Mouse (Mus musculus): ENCODE data around the gene Slc8b1. TPM values are rescaled to one million over a fixed set of nuclear protein-coding genes. Genes with fewer than 3 reads are reported as not detected.

Slc8b1 gene
- polyA plus RNA-seq, 1 experiment from 2014 or later: 2.3 TPM

- Histone ChIP-seq H3K4me1 (ENCODE audit: control insufficient read depth, insufficient read depth, low read depth, low read length) (peaks cover 11% of the 10 kb centered on the region), H3K36me3 (ENCODE audit: control insufficient read depth, insufficient read depth, low read length) (no peaks in the 10 kb centered on the region), H3K9ac (ENCODE audit: low read depth, low read length) (no peak overlapping the region), H3K4me3 (ENCODE audit: low read length) (no peak overlapping the region), H3K27ac (ENCODE audit: low read depth, low read length) (no peak overlapping the region), H3K9me3 (ENCODE audit: control insufficient read depth, low read length) (no peaks in the 10 kb centered on the region), H3K4me2 (ENCODE audit: low read length) (no peak overlapping the region), H3K27me3 (replicated peaks; ENCODE audit: control insufficient read depth, insufficient read depth, low read length) (no peaks in the 10 kb centered on the region)
- ATAC-seq: no peak
- WGBS: 84% methylated on average over 9 of the region's 9 CpGs
Measured at GRCm38 (mm10) chr5:120514031-120514677, 3.2 kb downstream of the Slc8b1 start.

GRCm38 (mm10) chr5:120514754-120515153 is 3.8 kb downstream of the Slc8b1 start:
- no peak for ATAC-seq
- WGBS: 17% methylated on average over 4 of the region's 4 CpGs

GRCm38 (mm10) chr5:120515451-120515850 is 4.5 kb downstream of the Slc8b1 start:
- Histone ChIP-seq H3K36me3 (ENCODE audit: control insufficient read depth, insufficient read depth, low read length) (no peaks in the 10 kb centered on the region), H3K4me3 (ENCODE audit: low read length) (no peak overlapping the region), H3K4me1 (ENCODE audit: control insufficient read depth, insufficient read depth, low read depth, low read length) (peaks cover 9% of the 10 kb centered on the region), H3K27ac (ENCODE audit: low read depth, low read length) (no peak overlapping the region), H3K27me3 (replicated peaks; ENCODE audit: control insufficient read depth, insufficient read depth, low read length) (no peaks in the 10 kb centered on the region), H3K9me3 (ENCODE audit: control insufficient read depth, low read length) (no peaks in the 10 kb centered on the region), H3K4me2 (ENCODE audit: low read length) (no peak overlapping the region), H3K9ac (ENCODE audit: low read depth, low read length) (no peak overlapping the region)
- 80% methylated on average over 7 of the region's 7 CpGs for WGBS
- no peak for ATAC-seq

More at GRCm38 (mm10) chr5:120514754-120515153, 3.8 kb downstream of the Slc8b1 start:
- Histone ChIP-seq H3K9me3 (ENCODE audit: control insufficient read depth, low read length) (no peaks in the 10 kb centered on the region), H3K4me2 (ENCODE audit: low read length) (no peak overlapping the region), H3K36me3 (ENCODE audit: control insufficient read depth, insufficient read depth, low read length) (no peaks in the 10 kb centered on the region), H3K4me3 (ENCODE audit: low read length) (no peak overlapping the region), H3K9ac (ENCODE audit: low read depth, low read length) (no peak overlapping the region), H3K27ac (ENCODE audit: low read depth, low read length) (no peak overlapping the region), H3K4me1 (ENCODE audit: control insufficient read depth, insufficient read depth, low read depth, low read length) (peaks cover 11% of the 10 kb centered on the region), H3K27me3 (replicated peaks; ENCODE audit: control insufficient read depth, insufficient read depth, low read length) (no peaks in the 10 kb centered on the region)

GRCm38 (mm10) chr5:120516221-120516984 is 5.4 kb downstream of the Slc8b1 start:
- no peaks in the 10 kb centered on the region for H3K27me3 ChIP-seq (replicated peaks; ENCODE audit: control insufficient read depth, insufficient read depth, low read length)
- 56% methylated on average over 15 of the region's 15 CpGs for WGBS
- no peak overlapping the region for H3K4me3 ChIP-seq (ENCODE audit: low read length)
- no peak overlapping the region for H3K27ac ChIP-seq (ENCODE audit: low read depth, low read length)
- H3K9me3 ChIP-seq (ENCODE audit: control insufficient read depth, low read length): no peaks in the 10 kb centered on the region
- H3K9ac ChIP-seq (ENCODE audit: low read depth, low read length): no peak overlapping the region; the same call in 1 of the 2 replicates
- H3K4me2 ChIP-seq (ENCODE audit: low read length): no peak overlapping the region
- ATAC-seq: no peak
- H3K4me1 ChIP-seq (ENCODE audit: control insufficient read depth, insufficient read depth, low read depth, low read length): peaks cover 3% of the 10 kb centered on the region
- no peaks in the 10 kb centered on the region for H3K36me3 ChIP-seq (ENCODE audit: control insufficient read depth, insufficient read depth, low read length)

- no peak overlapping the region for H3K27ac ChIP-seq (ENCODE audit: low read depth, low read length)
- H3K4me3 ChIP-seq (ENCODE audit: low read length): no peak overlapping the region
- no peaks in the 10 kb centered on the region for H3K36me3 ChIP-seq (ENCODE audit: control insufficient read depth, insufficient read depth, low read length)
- H3K9ac ChIP-seq (ENCODE audit: low read depth, low read length): no peak overlapping the region
- H3K27me3 ChIP-seq (replicated peaks; ENCODE audit: control insufficient read depth, insufficient read depth, low read length): no peaks in the 10 kb centered on the region
- H3K4me2 ChIP-seq (ENCODE audit: low read length): no peak overlapping the region
- no peaks in the 10 kb centered on the region; the same call in 1 of the 2 replicates for H3K4me1 ChIP-seq (ENCODE audit: control insufficient read depth, insufficient read depth, low read depth, low read length)
- no peak for ATAC-seq
- no peaks in the 10 kb centered on the region for H3K9me3 ChIP-seq (ENCODE audit: control insufficient read depth, low read length)
- 45% methylated on average over 9 of the region's 9 CpGs for WGBS
Measured at GRCm38 (mm10) chr5:120517552-120517951, 6.6 kb downstream of the Slc8b1 start.

- H3K4me3 ChIP-seq (ENCODE audit: low read length): no peak overlapping the region
- no peaks in the 10 kb centered on the region for H3K4me1 ChIP-seq (ENCODE audit: control insufficient read depth, insufficient read depth, low read depth, low read length)
- WGBS: 81% methylated on average over 3 of the region's 3 CpGs
- H3K4me2 ChIP-seq (ENCODE audit: low read length): no peak overlapping the region
- no peak overlapping the region for H3K9ac ChIP-seq (ENCODE audit: low read depth, low read length)
- no peaks in the 10 kb centered on the region for H3K27me3 ChIP-seq (replicated peaks; ENCODE audit: control insufficient read depth, insufficient read depth, low read length)
- no peak for ATAC-seq
- H3K36me3 ChIP-seq (ENCODE audit: control insufficient read depth, insufficient read depth, low read length): no peaks in the 10 kb centered on the region
- H3K27ac ChIP-seq (ENCODE audit: low read depth, low read length): no peak overlapping the region
- no peaks in the 10 kb centered on the region for H3K9me3 ChIP-seq (ENCODE audit: control insufficient read depth, low read length)
Measured at GRCm38 (mm10) chr5:120522649-120523048, 11.7 kb downstream of the Slc8b1 start.

GRCm38 (mm10) chr5:120524736-120525135 is 13.8 kb downstream of the Slc8b1 start:
- Histone ChIP-seq H3K9me3 (ENCODE audit: control insufficient read depth, low read length) (no peaks in the 10 kb centered on the region), H3K27me3 (replicated peaks; ENCODE audit: control insufficient read depth, insufficient read depth, low read length) (no peaks in the 10 kb centered on the region), H3K36me3 (ENCODE audit: control insufficient read depth, insufficient read depth, low read length) (no peaks in the 10 kb centered on the region), H3K27ac (ENCODE audit: low read depth, low read length) (no peak overlapping the region), H3K4me3 (ENCODE audit: low read length) (no peak overlapping the region), H3K4me1 (ENCODE audit: control insufficient read depth, insufficient read depth, low read depth, low read length) (no peaks in the 10 kb centered on the region), H3K9ac (ENCODE audit: low read depth, low read length) (no peak overlapping the region), H3K4me2 (ENCODE audit: low read length) (no peak overlapping the region)
- no peak for ATAC-seq
- WGBS: 95% methylated on average over 2 of the region's 2 CpGs

GRCm38 (mm10) chr5:120525737-120526136 is 14.8 kb downstream of the Slc8b1 start:
- H3K9me3 ChIP-seq (ENCODE audit: control insufficient read depth, low read length): no peaks in the 10 kb centered on the region
- no peaks in the 10 kb centered on the region for H3K4me1 ChIP-seq (ENCODE audit: control insufficient read depth, insufficient read depth, low read depth, low read length)
- no peak overlapping the region for H3K9ac ChIP-seq (ENCODE audit: low read depth, low read length)
- no peak overlapping the region for H3K4me2 ChIP-seq (ENCODE audit: low read length)
- no peak for ATAC-seq
- H3K4me3 ChIP-seq (ENCODE audit: low read length): no peak overlapping the region
- WGBS: 37% methylated on average over 5 of the region's 5 CpGs
- no peak overlapping the region for H3K27ac ChIP-seq (ENCODE audit: low read depth, low read length)
- no peaks in the 10 kb centered on the region for H3K36me3 ChIP-seq (ENCODE audit: control insufficient read depth, insufficient read depth, low read length)
- H3K27me3 ChIP-seq (replicated peaks; ENCODE audit: control insufficient read depth, insufficient read depth, low read length): no peaks in the 10 kb centered on the region

- ATAC-seq: no peak
- H3K4me1 ChIP-seq (ENCODE audit: control insufficient read depth, insufficient read depth, low read depth, low read length): no peaks in the 10 kb centered on the region
- no peak overlapping the region for H3K27ac ChIP-seq (ENCODE audit: low read depth, low read length)
- H3K4me3 ChIP-seq (ENCODE audit: low read length): no peak overlapping the region
- H3K4me2 ChIP-seq (ENCODE audit: low read length): no peak overlapping the region
- H3K36me3 ChIP-seq (ENCODE audit: control insufficient read depth, insufficient read depth, low read length): no peaks in the 10 kb centered on the region
- H3K9ac ChIP-seq (ENCODE audit: low read depth, low read length): no peak overlapping the region
- no peaks in the 10 kb centered on the region for H3K9me3 ChIP-seq (ENCODE audit: control insufficient read depth, low read length)
- WGBS: 77% methylated on average over 11 of the region's 11 CpGs
- H3K27me3 ChIP-seq (replicated peaks; ENCODE audit: control insufficient read depth, insufficient read depth, low read length): no peaks in the 10 kb centered on the region
Measured at GRCm38 (mm10) chr5:120526311-120526710, 15.3 kb downstream of the Slc8b1 start.
